Mouse (Mus musculus) thymus, adult 2 months (tissue): ENCODE data around the gene Chtop.

Experiments
- CTCF ChIP-seq: fragments of 200-500 bp; IDR thresholded peaks from 2 replicates; pipeline ENCODE4 v1.5.1; 2012; ENCODE audit warnings: mild to moderate bottlenecking, control low read depth, low read length, moderate library complexity, borderline replicate concordance; ENCODE audit not compliant: control insufficient read depth, poor library complexity, insufficient read depth; ENCODE audit errors: extremely low read depth
- POLR2A ChIP-seq: fragments of 200-500 bp; IDR thresholded peaks from 2 replicates; pipeline ENCODE4 v1.6.1; 2012; ENCODE audit warnings: mild to moderate bottlenecking, low read length, control low read depth, moderate library complexity; ENCODE audit not compliant: control insufficient read depth, poor library complexity, insufficient read depth; ENCODE audit errors: extremely low read depth

DNA sequence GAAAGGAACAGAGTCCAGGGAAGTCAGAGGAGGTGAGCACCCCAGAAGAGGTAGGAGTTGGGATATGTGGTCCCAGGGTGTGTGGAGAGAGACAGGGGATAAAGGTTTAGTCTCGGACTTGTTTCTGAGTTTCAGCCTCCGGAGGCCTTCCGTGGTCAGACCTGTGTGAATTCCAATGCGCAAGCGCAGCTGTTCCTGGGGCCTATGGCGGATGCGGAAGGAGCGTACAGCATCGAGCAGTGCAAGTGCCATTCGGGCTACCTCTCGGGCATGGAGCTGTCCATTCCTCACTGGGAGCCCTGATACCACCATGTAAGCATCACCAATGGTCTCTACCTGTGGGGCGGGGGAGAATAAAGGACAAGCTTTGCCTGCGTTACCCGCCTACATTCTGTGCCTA is 54.4 kb downstream of the Chtop start:
- TF ChIP-seq CTCF (no peak), POLR2A (no peak)
